Mouse (Mus musculus) limb, embryonic 13.5 days (tissue): ENCODE data around the gene Hspb1. TPM values are rescaled to one million over a fixed set of nuclear protein-coding genes. Genes with fewer than 3 reads are reported as not detected.

Experiments used
- ATAC-seq: fragments of 200-750 bp; cut with Nextera tagmentation; 2 replicates; pipeline ENCODE4 v1.8.0; 2017; ENCODE audit warnings: low read depth, moderate number of reproducible peaks, moderate TSS enrichment; ENCODE audit not compliant: low FRiP score
- H3K27ac ChIP-seq: fragments of 300-500 bp; sonication (generic); 2 replicates; pipeline ENCODE4 v1.5.1; 2015; ENCODE audit warnings: inconsistent platforms, mild to moderate bottlenecking, moderate library complexity
- H3K27me3 ChIP-seq: fragments of 300-500 bp; sonication (generic); 2 replicates; pipeline ENCODE4 v1.6.1; 2015; ENCODE audit warnings: mild to moderate bottlenecking, inconsistent platforms
- H3K36me3 ChIP-seq: fragments of 300-500 bp; sonication (generic); 2 replicates; pipeline ENCODE4 v1.6.1; 2015; ENCODE audit warnings: inconsistent platforms, mild to moderate bottlenecking, moderate library complexity
- H3K4me1 ChIP-seq: fragments of 300-500 bp; sonication (generic); 2 replicates; pipeline ENCODE4 v1.6.1; 2015; ENCODE audit warnings: inconsistent platforms
- H3K4me2 ChIP-seq: fragments of 300-500 bp; sonication (generic); replicated peaks from 2 replicates; pipeline ENCODE4 v1.6.1; 2015; ENCODE audit warnings: inconsistent platforms, mild to moderate bottlenecking, moderate library complexity
- H3K4me3 ChIP-seq: fragments of 300-500 bp; sonication (generic); 2 replicates; pipeline ENCODE4 v1.5.1; 2015; ENCODE audit warnings: moderate library complexity, mild to moderate bottlenecking, inconsistent platforms
- H3K9ac ChIP-seq: fragments of 300-500 bp; sonication (generic); 2 replicates; pipeline ENCODE4 v1.6.1; 2015; ENCODE audit warnings: mild to moderate bottlenecking, inconsistent platforms
- H3K9me3 ChIP-seq: fragments of 300-500 bp; sonication (generic); 2 replicates; pipeline ENCODE4 v1.6.1; 2016; ENCODE audit warnings: inconsistent platforms
- WGBS: fragments of 180-500 bp; shearing (Covaris S2); methylation state at CpG from one replicate; pipeline ENCODE4 v1.1.7; 2015; 5-methylcytosine and 5-hydroxymethylcytosine counted together
- polyA plus RNA-seq: library from polyadenylated mRNA; unstranded; fragments of >200 nt; fragmentation: Nextera tagmentation; extraction: Ambion mirVana; gene quantifications from 2 replicates; pipeline ENCODE4 v1.2.1, GENCODE M21; 2015

Gene Hspb1
- polyA plus RNA-seq, 1 experiment from 2014 or later, result 150 TPM

DNA sequence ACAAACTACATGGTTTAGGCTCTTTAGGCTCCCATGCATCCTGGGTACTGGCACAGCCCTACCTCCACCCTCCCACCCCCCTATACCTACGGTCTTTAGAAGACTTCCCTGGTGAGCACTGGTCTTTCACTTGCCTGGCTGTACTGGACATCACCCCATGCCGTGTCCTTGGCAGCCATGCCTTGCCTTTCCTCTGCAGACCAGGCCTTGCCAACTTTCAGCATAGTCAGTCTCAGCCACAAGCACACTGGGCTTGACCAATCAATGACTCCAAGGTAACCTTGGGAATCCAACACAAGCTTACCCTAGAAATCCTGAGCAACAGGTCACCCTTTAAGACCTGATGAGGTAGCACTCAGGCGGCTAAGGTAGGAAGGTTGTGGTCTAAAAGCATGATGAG, 28.9 kb downstream of the Hspb1 start:
- Histone ChIP-seq H3K9me3 (no peaks in the 10 kb centered on the region), H3K9ac (no peak overlapping the region; the same call in 1 of the 2 replicates), H3K4me3 (no peak overlapping the region), H3K36me3 (peaks cover 92% of the 10 kb centered on the region), H3K27me3 (no peaks in the 10 kb centered on the region), H3K4me1 (no peaks in the 10 kb centered on the region; the same call in 1 of the 2 replicates), H3K27ac (no peak overlapping the region), H3K4me2 (no peak overlapping the region)
- no peak for ATAC-seq
- WGBS, result 97% methylated on average over 3 of the region's 3 CpGs

DNA sequence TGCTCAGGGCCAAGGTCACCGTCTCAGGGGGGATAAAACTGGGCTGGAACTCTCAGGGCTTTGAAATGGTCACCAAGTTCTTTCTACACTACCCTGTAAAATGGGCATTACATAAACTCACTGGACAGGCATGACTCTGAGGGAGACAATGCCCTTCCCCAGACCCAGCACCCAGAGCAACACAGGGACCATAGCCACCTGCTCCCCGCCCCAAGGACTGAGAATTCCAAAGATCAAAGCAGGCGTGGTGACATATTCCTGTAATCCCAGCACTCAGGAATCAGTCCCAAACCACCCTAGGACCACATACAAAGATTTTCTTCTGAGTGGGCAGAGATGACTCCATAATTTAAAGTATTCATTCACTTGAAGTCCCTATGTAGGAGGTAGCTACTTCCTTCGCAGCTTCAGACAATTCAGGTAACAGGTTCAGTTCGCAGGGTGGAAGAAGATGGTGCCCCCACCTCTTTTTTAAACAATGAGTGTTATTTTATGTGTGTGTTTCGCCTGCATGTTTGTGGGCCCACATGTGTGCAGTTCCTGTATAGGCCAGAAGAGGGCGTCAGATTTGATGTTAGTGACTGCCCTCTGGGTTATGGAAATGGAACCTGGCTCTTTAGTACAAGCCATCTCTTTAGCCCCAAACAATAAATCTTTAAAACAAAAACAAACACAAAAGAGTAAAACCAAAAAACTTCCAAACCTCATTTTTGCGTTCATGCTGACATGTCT, 29.8 kb downstream of the Hspb1 start:
- peaks cover 94% of the 10 kb centered on the region for H3K36me3 ChIP-seq
- ATAC-seq, result no peak
- 94% methylated on average over 8 of the region's 8 CpGs for WGBS
- H3K27me3 ChIP-seq, result no peaks in the 10 kb centered on the region
- no peak overlapping the region for H3K4me3 ChIP-seq
- no peak overlapping the region for H3K27ac ChIP-seq
- H3K4me2 ChIP-seq, result no peak overlapping the region
- no peaks in the 10 kb centered on the region for H3K9me3 ChIP-seq
- H3K4me1 ChIP-seq, result no peaks in the 10 kb centered on the region; the same call in 1 of the 2 replicates
- H3K9ac ChIP-seq, result no peak overlapping the region

DNA sequence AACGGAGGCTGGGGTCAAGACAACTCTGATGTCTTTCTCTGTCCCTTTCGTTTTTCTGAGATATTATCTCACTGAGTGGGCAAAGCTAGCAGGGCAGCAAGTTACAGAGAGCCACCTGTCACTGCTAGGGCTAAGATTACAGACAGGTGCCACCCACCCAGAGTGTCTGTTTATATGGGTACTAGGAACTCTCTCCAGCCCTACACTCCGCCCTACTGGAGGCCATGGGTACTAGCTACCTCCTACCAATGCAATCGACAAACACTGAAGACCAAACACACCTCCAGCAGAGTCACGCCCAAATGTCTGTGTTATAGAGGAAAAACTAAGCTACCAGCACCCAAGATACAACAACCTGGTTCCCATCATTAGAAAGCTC, 30.3 kb downstream of the Hspb1 start:
- Histone ChIP-seq H3K36me3 (peaks cover 95% of the 10 kb centered on the region), H3K9me3 (no peaks in the 10 kb centered on the region), H3K27ac (no peak overlapping the region), H3K27me3 (no peaks in the 10 kb centered on the region), H3K9ac (no peak overlapping the region), H3K4me1 (no peaks in the 10 kb centered on the region; the same call in 1 of the 2 replicates), H3K4me3 (no peak overlapping the region), H3K4me2 (no peak overlapping the region)
- ATAC-seq, result no peak
- 93% methylated on average over 5 of the region's 5 CpGs for WGBS

DNA sequence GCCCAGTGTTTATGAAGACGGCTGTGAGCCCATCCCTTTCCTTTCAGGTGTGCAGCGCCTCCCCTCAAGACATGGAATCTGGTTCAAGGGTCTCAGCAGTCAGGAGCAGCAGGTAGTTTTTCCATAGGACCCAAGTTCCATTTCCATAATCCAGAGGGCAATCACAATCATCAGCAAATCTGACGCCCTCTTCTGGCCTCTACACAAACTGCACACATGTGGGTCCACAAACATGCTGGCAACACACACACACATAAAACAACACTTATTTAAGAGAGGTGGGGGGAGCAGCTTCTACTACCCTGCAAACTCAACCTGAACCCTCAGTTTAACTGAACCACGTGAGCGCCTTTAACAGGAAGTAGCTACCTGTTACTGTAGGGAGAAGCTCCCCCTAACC, 30.9 kb downstream of the Hspb1 start:
- no peak overlapping the region for H3K27ac ChIP-seq
- H3K4me2 ChIP-seq, result no peak overlapping the region
- no peak overlapping the region for H3K9ac ChIP-seq
- WGBS, result 94% methylated on average over 5 of the region's 5 CpGs
- no peaks in the 10 kb centered on the region; the same call in 1 of the 2 replicates for H3K4me1 ChIP-seq
- H3K36me3 ChIP-seq, result peaks cover 94% of the 10 kb centered on the region
- no peaks in the 10 kb centered on the region for H3K9me3 ChIP-seq
- no peaks in the 10 kb centered on the region for H3K27me3 ChIP-seq
- no peak overlapping the region for H3K4me3 ChIP-seq
- ATAC-seq, result no peak

DNA sequence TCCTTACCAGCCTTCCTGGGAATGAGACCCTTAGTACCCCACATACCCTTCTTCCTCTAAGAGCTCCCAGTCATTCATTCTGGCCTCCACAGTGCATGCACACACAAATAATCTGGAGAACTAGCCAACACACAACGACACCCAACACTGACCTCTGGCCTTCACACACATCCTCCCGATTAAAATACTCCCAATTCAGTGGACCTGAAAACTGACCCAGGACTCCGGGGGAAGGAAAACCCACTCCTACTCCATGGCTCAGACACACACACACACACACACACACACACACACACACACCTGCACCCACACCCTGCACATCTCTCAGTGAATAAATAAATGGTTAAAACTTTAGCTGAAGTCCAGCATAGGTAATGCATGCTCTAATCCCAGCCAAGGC, 32.2 kb downstream of the Hspb1 start:
- WGBS, result 87% methylated on average over 3 of the region's 3 CpGs
- no peak overlapping the region for H3K4me3 ChIP-seq
- no peaks in the 10 kb centered on the region for H3K9me3 ChIP-seq
- no peaks in the 10 kb centered on the region for H3K4me1 ChIP-seq
- H3K27me3 ChIP-seq, result no peaks in the 10 kb centered on the region
- H3K27ac ChIP-seq, result no peak overlapping the region
- H3K9ac ChIP-seq, result no peak overlapping the region
- H3K4me2 ChIP-seq, result no peak overlapping the region
- H3K36me3 ChIP-seq, result peaks cover 87% of the 10 kb centered on the region
- no peak for ATAC-seq

DNA sequence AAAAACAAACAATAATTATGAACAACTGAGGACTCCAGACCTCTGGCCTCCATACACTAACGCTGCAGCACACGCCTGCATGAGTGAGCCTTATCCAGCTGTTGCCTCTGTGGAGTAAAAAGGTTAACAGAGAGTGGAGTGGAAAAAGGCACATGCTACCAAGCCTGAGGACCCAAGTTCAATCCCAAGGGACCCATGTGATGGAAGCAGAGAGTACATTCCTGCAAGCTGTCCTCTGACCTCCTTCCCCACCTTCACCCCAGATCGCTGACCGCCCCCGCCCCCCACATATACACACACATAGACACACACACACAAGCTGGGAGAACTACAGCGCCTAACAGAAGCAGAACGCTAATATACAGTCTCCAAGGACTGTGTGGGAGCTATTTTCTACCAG, 36.2 kb downstream of the Hspb1 start:
- 96% methylated on average over 7 of the region's 7 CpGs for WGBS
- no peak overlapping the region for H3K9ac ChIP-seq
- H3K9me3 ChIP-seq, result no peaks in the 10 kb centered on the region
- no peak overlapping the region for H3K4me3 ChIP-seq
- H3K27me3 ChIP-seq, result no peaks in the 10 kb centered on the region
- H3K4me1 ChIP-seq, result no peaks in the 10 kb centered on the region
- no peak overlapping the region for H3K4me2 ChIP-seq
- H3K36me3 ChIP-seq, result peaks cover 88% of the 10 kb centered on the region
- H3K27ac ChIP-seq, result no peak overlapping the region
- no peak for ATAC-seq

DNA sequence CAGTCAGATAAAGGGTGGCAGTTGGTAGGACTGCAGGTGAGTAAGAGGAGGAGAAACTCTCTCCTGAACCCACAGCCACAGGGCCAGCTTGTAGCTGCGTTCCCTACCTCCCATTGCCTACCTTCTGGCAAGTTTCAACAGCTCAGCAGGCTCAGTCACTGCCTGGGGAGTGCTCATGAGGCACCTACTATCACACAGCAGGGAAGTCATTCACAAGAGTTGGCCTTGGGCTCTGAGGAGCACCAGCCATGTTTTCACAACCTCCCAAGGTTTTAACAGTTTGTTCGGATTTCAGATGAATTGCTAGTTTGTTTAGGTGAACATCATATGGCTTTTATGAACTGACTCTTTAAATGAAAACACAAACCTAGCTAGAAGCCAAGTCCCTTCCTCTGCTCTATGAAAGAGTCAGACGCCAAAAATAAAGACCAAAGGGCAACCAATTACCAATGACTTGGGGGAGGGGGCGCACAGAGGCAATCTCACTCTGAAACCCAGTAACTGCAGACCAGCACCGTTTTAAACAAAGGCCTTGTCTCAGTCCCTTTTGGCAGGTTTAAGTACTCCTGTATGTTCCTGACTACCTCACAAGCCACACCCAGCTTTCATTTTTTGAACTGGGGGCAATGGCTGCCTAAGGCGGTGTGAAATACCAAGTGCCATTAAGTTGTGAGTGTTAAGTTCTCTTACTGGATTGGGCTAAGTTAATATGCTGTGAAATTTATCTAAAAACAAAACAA, 42.1 kb downstream of the Hspb1 start:
- H3K9me3 ChIP-seq, result no peaks in the 10 kb centered on the region
- H3K36me3 ChIP-seq, result peaks cover 68% of the 10 kb centered on the region
- no peak overlapping the region for H3K9ac ChIP-seq
- no peak overlapping the region for H3K27ac ChIP-seq
- no peak overlapping the region for H3K4me3 ChIP-seq
- peaks cover 23% of the 10 kb centered on the region for H3K4me1 ChIP-seq
- 75% methylated on average over 6 of the region's 6 CpGs for WGBS
- H3K4me2 ChIP-seq, result no peak overlapping the region
- no peaks in the 10 kb centered on the region for H3K27me3 ChIP-seq
- no peak for ATAC-seq

DNA sequence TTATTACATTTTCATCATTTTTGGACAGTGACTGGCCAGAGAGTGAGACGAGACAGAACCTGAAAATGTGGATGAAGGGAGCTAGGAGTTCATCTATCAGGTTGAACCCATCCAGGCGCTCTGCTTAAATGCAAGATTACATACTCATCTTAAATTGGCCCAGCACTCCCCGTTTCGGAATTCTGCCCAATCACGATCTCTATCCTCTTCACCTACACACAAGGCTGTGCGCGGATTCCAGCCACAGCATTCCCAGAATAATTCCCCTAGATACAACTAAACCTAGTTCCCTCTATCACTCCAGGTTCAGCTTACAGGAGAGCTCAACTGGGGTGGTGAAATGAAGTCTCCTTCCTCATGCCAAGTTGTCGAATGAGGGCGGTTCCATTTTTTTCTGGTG, 43.8 kb downstream of the Hspb1 start:
- ATAC-seq, result no peak
- no peaks in the 10 kb centered on the region for H3K9me3 ChIP-seq
- WGBS, result 91% methylated on average over 9 of the region's 9 CpGs
- peaks cover 28% of the 10 kb centered on the region for H3K4me1 ChIP-seq
- H3K4me2 ChIP-seq, result no peak overlapping the region
- peaks cover 53% of the 10 kb centered on the region for H3K36me3 ChIP-seq
- no peak overlapping the region for H3K27ac ChIP-seq
- no peaks in the 10 kb centered on the region for H3K27me3 ChIP-seq
- H3K4me3 ChIP-seq, result no peak overlapping the region
- H3K9ac ChIP-seq, result no peak overlapping the region

DNA sequence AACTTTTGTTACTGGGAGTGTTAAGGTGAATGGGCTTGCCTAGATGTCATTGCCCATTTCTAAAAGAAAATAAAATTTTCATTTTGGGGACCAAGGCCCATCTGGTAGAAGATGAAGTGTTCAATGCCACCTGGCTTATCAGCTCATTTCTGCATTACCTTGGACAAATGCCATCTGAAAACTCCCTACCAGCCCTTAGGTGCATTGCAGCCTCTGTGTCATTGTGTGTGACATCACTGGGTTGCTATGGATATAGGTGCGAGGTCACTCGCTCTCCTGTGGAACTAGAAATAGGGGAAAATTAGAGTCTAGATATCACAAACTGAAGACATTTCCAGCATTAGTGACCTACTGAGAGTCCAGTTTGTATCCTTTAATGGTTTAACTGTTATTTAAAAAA, 44.6 kb downstream of the Hspb1 start:
- no peaks in the 10 kb centered on the region for H3K27me3 ChIP-seq
- no peaks in the 10 kb centered on the region for H3K9me3 ChIP-seq
- 79% methylated on average over 2 of the region's 2 CpGs for WGBS
- no peak for ATAC-seq
- H3K4me1 ChIP-seq, result peaks cover 28% of the 10 kb centered on the region
- peak overlapping the region; percentile 69 for H3K4me2 ChIP-seq
- peaks cover 45% of the 10 kb centered on the region for H3K36me3 ChIP-seq
- H3K9ac ChIP-seq, result 0 out of 2 replicates have a peak overlapping the region, but pooled peaks have one; percentile 36
- no peak overlapping the region for H3K27ac ChIP-seq
- H3K4me3 ChIP-seq, result peak overlapping the region; percentile 13; the same call in 1 of the 2 replicates

DNA sequence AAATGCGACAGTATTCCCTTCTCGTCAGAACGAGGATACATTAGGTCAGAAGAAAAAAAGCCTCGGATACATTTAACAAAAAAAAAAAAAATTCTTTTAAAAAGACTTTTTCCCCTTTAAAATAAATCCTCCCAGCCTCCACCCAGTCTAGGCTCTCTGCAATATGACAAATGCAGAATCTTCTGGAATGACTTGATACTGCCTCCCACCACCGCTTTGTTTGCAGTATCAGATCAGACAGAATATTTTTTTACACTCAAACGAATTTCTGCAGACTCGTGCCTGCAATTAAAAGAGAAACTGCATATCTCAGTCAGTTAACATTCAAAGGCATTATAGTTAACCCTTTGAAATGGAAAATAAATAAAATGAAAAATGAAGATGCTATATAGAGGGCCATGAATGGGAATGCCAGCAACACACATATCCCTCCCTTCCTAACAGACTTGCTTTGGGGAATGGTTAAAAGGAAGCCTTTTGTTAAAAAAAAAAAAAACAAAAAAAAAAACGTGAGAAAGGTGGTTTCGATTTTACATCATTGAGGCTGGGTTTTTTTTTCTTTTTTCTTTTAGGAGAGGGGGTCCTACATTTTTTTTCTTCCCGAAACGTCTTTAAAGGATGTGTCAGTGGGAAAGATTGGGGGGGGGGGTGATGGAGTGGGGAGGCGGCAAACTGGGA, 45.6 kb downstream of the Hspb1 start:
- no peaks in the 10 kb centered on the region for H3K9me3 ChIP-seq
- H3K4me3 ChIP-seq, result peak overlapping the region; percentile 92
- peaks cover 28% of the 10 kb centered on the region for H3K4me1 ChIP-seq
- WGBS, result 16% methylated on average over 11 of the region's 12 CpGs
- ATAC-seq, result no peak
- no peaks in the 10 kb centered on the region for H3K27me3 ChIP-seq
- H3K4me2 ChIP-seq, result peak overlapping the region; percentile 69
- peaks cover 35% of the 10 kb centered on the region for H3K36me3 ChIP-seq
- peak overlapping the region; percentile 95 for H3K27ac ChIP-seq
- H3K9ac ChIP-seq, result peak overlapping the region; percentile 88

DNA sequence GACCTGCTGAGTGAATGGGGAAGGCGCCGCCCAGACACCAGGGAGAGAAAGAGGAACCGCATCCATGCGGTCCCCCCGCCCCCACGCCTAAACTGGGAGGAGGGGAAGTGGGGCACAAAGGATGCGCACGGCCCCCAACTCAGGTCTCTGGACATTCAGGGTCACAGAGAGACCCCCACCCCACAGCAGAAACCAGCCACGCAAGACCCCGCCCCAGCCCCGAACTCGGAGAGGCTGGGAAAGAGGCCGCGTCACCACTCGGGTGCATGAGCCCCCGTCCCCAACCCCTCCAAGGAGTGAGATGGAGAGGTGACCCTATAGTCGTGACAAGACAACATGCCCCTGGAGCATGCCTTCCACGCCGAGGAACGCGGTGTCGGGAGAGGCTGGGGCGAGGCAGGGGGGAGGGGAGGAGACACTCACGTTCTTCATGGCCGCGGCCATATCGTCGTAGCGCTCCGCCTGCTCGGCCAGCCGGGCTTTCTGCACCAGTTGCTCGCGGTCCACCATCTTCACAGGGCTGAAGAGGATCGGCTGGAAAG, 46.3 kb downstream of the Hspb1 start:
- Histone ChIP-seq H3K4me1 (peaks cover 28% of the 10 kb centered on the region), H3K4me3 (peak overlapping the region; percentile 92), H3K9ac (peak overlapping the region; percentile 88), H3K27me3 (no peaks in the 10 kb centered on the region), H3K9me3 (no peaks in the 10 kb centered on the region), H3K27ac (peak overlapping the region; percentile 95), H3K36me3 (peaks cover 31% of the 10 kb centered on the region), H3K4me2 (peak overlapping the region; percentile 69)
- under 1% methylated on average over 34 of the region's 35 CpGs for WGBS
- ATAC-seq, result peak; percentile 62
